18 mouse cellular contexts compared by ENCODE assay signal in the genomic region with DNA sequence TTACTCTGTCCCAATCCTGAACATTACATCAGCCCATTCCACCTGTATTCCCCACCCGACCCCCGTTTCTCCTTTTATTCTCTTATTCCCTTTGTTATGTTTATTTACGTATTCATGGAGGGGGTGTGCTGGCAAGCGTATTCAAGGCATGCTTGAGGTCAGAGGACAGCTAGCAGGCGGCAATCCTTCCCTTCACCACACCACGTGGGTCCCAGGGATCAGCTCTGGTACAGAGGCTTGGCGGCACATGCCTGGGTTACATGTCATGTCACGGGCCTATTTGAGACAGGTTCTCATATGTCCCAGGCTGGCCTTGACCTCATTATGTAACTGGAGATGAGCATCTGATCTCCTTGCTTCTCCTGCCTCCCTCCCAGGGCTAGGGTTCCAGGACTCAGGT. TPM values are rescaled to one million over a fixed set of nuclear protein-coding genes. Genes with fewer than 3 reads are reported as not detected.
DNase-seq lines count a peak whose midpoint lies in the region; ATAC-seq and TF ChIP-seq lines count a peak whose summit lies in the region.
"Had no signal": no experiment of that assay in that cellular context is flagged by ENCODE, and none has a peak within 500 bp of the region (broad histone marks: within the 10 kb centered on the region; RNA-seq: fewer than 3 reads in every experiment).

No protein-coding gene starts in this region.

- intact Hi-C loops in gastrocnemius, postnatal 14 days (cut with DNase I; ENCODE audit: low total_unique reads) = loop anchor here (5.0 kb wide), 1 partner anchor 85 kb away; the partner anchor contains the start of gene Tmem238

- H3K9ac ChIP-seq in ES-E14 (ENCODE audit: insufficient read depth, low read depth, low read length, poor library complexity, severe bottlenecking) = peak overlapping the region; percentile 50; the same call in 1 of the 2 replicates
- 0 out of 2 replicates have a peak overlapping the region, but pooled peaks have one; percentile 8 for H3K9ac ChIP-seq in hindbrain, embryonic 12.5 days
- H3K9ac ChIP-seq: embryonic facial prominence, embryonic 15.5 days; forebrain, postnatal 0 days; heart, embryonic 12.5 days; limb, embryonic 13.5 days; liver, embryonic 15.5 days had no signal

- peaks cover 4% of the 10 kb centered on the region; the same call in 1 of the 2 replicates for H3K36me3 ChIP-seq in ES-E14 (ENCODE audit: control insufficient read depth, insufficient read depth, low read length, poor library complexity, severe bottlenecking)
- peaks cover 91% of the 10 kb centered on the region for H3K36me3 ChIP-seq in hindbrain, embryonic 12.5 days
- H3K36me3 ChIP-seq: liver, embryonic 15.5 days had no signal

- no peaks in the 10 kb centered on the region for H3K27me3 ChIP-seq in hindbrain, embryonic 12.5 days
- H3K27me3 ChIP-seq: embryonic facial prominence, embryonic 15.5 days; heart, embryonic 12.5 days; limb, embryonic 13.5 days had no signal

- H3K27ac ChIP-seq in ES-E14 (ENCODE audit: insufficient read depth, low read depth, low read length, poor library complexity, severe bottlenecking) = peak overlapping the region; percentile 90
- no peak overlapping the region for H3K27ac ChIP-seq in hindbrain, embryonic 12.5 days
- H3K27ac ChIP-seq: embryonic facial prominence, embryonic 15.5 days; limb, embryonic 13.5 days; liver, embryonic 15.5 days had no signal

- whole genome bisulfite sequencing in hindbrain, embryonic 12.5 days = 32% methylated on average over 8 of the region's 8 CpGs

- H3K4me3 ChIP-seq in ES-E14 (ENCODE audit: insufficient read depth in 1 of 2, low read depth in 1 of 2, low read length in 2 of 2, poor library complexity in 1 of 2, severe bottlenecking in 1 of 2) = 0 out of 4 replicates have a peak overlapping the region, but pooled peaks of 1 of the 2 experiments have one; percentile 0
- H3K4me3 ChIP-seq in hindbrain, embryonic 12.5 days = no peak overlapping the region
- H3K4me3 ChIP-seq: embryonic facial prominence, embryonic 15.5 days; heart, embryonic 12.5 days; limb, embryonic 13.5 days; liver, embryonic 15.5 days had no signal

- H3K9me3 ChIP-seq in ES-E14 (ENCODE audit: control insufficient read depth, insufficient read depth, low read depth, low read length) = no peaks in the 10 kb centered on the region
- no peaks in the 10 kb centered on the region for H3K9me3 ChIP-seq in hindbrain, embryonic 12.5 days (replicated peaks)
- H3K9me3 ChIP-seq: embryonic facial prominence, embryonic 15.5 days; heart, embryonic 12.5 days; limb, embryonic 13.5 days; liver, embryonic 15.5 days had no signal

- ATAC-seq in hindbrain, embryonic 12.5 days (ENCODE audit: low FRiP score) = no peak
- no peak for ATAC-seq in monocyte, adult 5-6 weeks (replicated peaks; ENCODE audit: insufficient number of reproducible peaks, low FRiP score, low TSS enrichment, poor library complexity, severe bottlenecking)
- ATAC-seq: forebrain, postnatal 0 days had no signal

- H3K4me1 ChIP-seq in ES-E14 (ENCODE audit: control insufficient read depth in 2 of 2, insufficient read depth in 2 of 2, low read length in 2 of 2, poor library complexity in 1 of 2) = peaks cover 17% of the 10 kb centered on the region in 2 experiments
- H3K4me1 ChIP-seq in hindbrain, embryonic 12.5 days = peaks cover 5% of the 10 kb centered on the region; the same call in 1 of the 2 replicates
- H3K4me1 ChIP-seq: heart, embryonic 12.5 days; limb, embryonic 13.5 days had no signal

- DNase-seq in gastrocnemius, postnatal 14 days = peak; percentile 36
- no peak for DNase-seq in gastrocnemius, postnatal 10 days
- DNase-seq in lung, postnatal 10 days = peak; percentile 18
- DNase-seq in lung, postnatal 14 days = no peak
- no peak for DNase-seq in ES-E14 (ENCODE audit: low read depth, low spot score)
- DNase-seq in spleen, postnatal 4 days (ENCODE audit: low spot score in 2 of 2) = no peak
- DNase-seq: cerebellum, postnatal 14 days; forebrain, postnatal 0 days; heart, postnatal 36 days; kidney, adult 18-20 months; thymus, postnatal 25 days had no signal

- H3K4me2 ChIP-seq in hindbrain, embryonic 12.5 days (replicated peaks) = no peak overlapping the region
- H3K4me2 ChIP-seq: embryonic facial prominence, embryonic 15.5 days; heart, embryonic 12.5 days; limb, embryonic 13.5 days; liver, embryonic 15.5 days had no signal

- in situ Hi-C loops in ES-E14 (cut with MboI; ENCODE audit: low sequenced_read_pairs in 2 of 2, unreplicated experiment in 2 of 2) = no loop called here

TF ChIP-seq in ES-E14, 5 proteins besides CTCF, POLR2A, EP300 and RAD21:
- TF ChIP-seq ZC3H11A (IDR thresholded peaks at IDR 0.05; ENCODE audit: borderline replicate concordance, low read depth, low read length) = no peak
- TF ChIP-seq HCFC1 (IDR thresholded peaks at IDR 0.05; ENCODE audit: borderline replicate concordance, insufficient read depth, low read length) = 0 out of 2 replicates have a peak, but pooled peaks have one; percentile 39

RNA-seq across cellular contexts. Expression of gene Brsk1, which starts 11.9 kb away (rescaled TPM):
- 1 to 10 TPM; 1.8 to 2.3 TPM for total RNA-seq in gastrocnemius, postnatal 14 days (2021)
- total RNA-seq in gastrocnemius, postnatal 10 days (2021) = 1 to 10 TPM; 3.3 to 4.6 TPM
- 20.7 and 26.2 TPM in 2 replicates for total RNA-seq in ES-E14 (2012; rRNA removed)
- 5.8 and 5.9 TPM in 2 replicates for polyA plus RNA-seq in hindbrain, embryonic 12.5 days (2016; fragmentation: Nextera tagmentation; extraction: Ambion mirVana)
- not detected in 3 replicates for total RNA-seq in monocyte, adult 5-6 weeks (2017)
- total RNA-seq: neutrophil, adult 5-6 weeks had no signal

RNA-seq across cellular contexts. Expression of gene Hspbp1, which starts 17.5 kb away (rescaled TPM):
- 10 to 100 TPM; 19.7 to 20.3 TPM for total RNA-seq in gastrocnemius, postnatal 14 days (2021)
- 10 to 100 TPM; 22.1 to 23.3 TPM for total RNA-seq in gastrocnemius, postnatal 10 days (2021)
- 56.6 and 61.2 TPM in 2 replicates for total RNA-seq in ES-E14 (2012; rRNA removed)
- polyA plus RNA-seq in hindbrain, embryonic 12.5 days (2016; fragmentation: Nextera tagmentation; extraction: Ambion mirVana) = 108 and 110 TPM in 2 replicates
- 12.9 to 47.3 TPM (median 16.6 TPM) in 3 replicates for total RNA-seq in monocyte, adult 5-6 weeks (2017)

RNA-seq across cellular contexts. Expression of gene Tmem150b, which starts 22.7 kb away (rescaled TPM):
- under 1 TPM in 1 of 2 experiments, not detected in 1; 0.12 TPM for total RNA-seq in gastrocnemius, postnatal 14 days (2021)
- total RNA-seq in gastrocnemius, postnatal 10 days (2021) = under 1 TPM in 1 of 2 experiments, not detected in 1; 0.27 TPM
- 0.53 and 0.94 TPM in 2 replicates for total RNA-seq in ES-E14 (2012; rRNA removed)
- 0.26 and 0.48 TPM in 2 replicates for polyA plus RNA-seq in hindbrain, embryonic 12.5 days (2016; fragmentation: Nextera tagmentation; extraction: Ambion mirVana)
- 5.6 to 6.8 TPM (median 6.4 TPM) in 3 replicates for total RNA-seq in monocyte, adult 5-6 weeks (2017)
- total RNA-seq: forebrain, postnatal 0 days had no signal
- polyA plus RNA-seq: forebrain, postnatal 0 days; heart, embryonic 12.5 days had no signal

RNA-seq across cellular contexts. Expression of gene Kmt5c, which starts 37.6 kb away (rescaled TPM):
- total RNA-seq in gastrocnemius, postnatal 14 days (2021) = 10 to 100 TPM; 18.9 to 19.9 TPM
- total RNA-seq in gastrocnemius, postnatal 10 days (2021) = 10 to 100 TPM; 20.6 to 34.1 TPM
- 68.4 and 121 TPM in 2 replicates for total RNA-seq in ES-E14 (2012; rRNA removed)
- 87.5 and 91.5 TPM in 2 replicates for polyA plus RNA-seq in hindbrain, embryonic 12.5 days (2016; fragmentation: Nextera tagmentation; extraction: Ambion mirVana)
- 25.1 to 60.4 TPM (median 38.0 TPM) in 3 replicates for total RNA-seq in monocyte, adult 5-6 weeks (2017)

RNA-seq across cellular contexts. Expression of gene Ppp6r1, which starts 43.5 kb away (rescaled TPM):
- total RNA-seq in gastrocnemius, postnatal 14 days (2021) = 10 to 100 TPM; 44.2 to 45.0 TPM
- total RNA-seq in gastrocnemius, postnatal 10 days (2021) = 10 to 100 TPM; 53.0 to 58.1 TPM
- total RNA-seq in ES-E14 (2012; rRNA removed) = 55.4 and 62.9 TPM in 2 replicates
- 15.0 and 17.1 TPM in 2 replicates for polyA plus RNA-seq in hindbrain, embryonic 12.5 days (2016; fragmentation: Nextera tagmentation; extraction: Ambion mirVana)
- total RNA-seq in monocyte, adult 5-6 weeks (2017) = 101 to 191 TPM (median 127 TPM) in 3 replicates

Comparison
In these comparisons a context has a peak if more than half of its experiments do, and no peak if none do; other contexts are left out.
1. DNase-seq: peak in gastrocnemius, postnatal 14 days (single experiment) and lung, postnatal 10 days (single experiment); none in gastrocnemius, postnatal 10 days (single experiment), lung, postnatal 14 days (single experiment), ES-E14 (single experiment) and spleen, postnatal 4 days (0 of 2).